Mouse (Mus musculus) cerebellum, postnatal 14 days (tissue): ENCODE measurements around the gene Def6.
A peak's percentile ranks its signal among the peaks of the same experiment; 100 is the strongest.

Source experiments
- DNase-seq, 2 experiments: peaks; one replicate each; pipeline ENCODE4 v3.0.0; 2021; ENCODE audit warnings: mixed read lengths in 2 of 2

Def6 gene

GRCm38 (mm10) chr17:28207591-28208313, at the start of gene Def6:
Def6 (plus strand) TSS chr17:28207778.
- DNase-seq, result peak; percentile 67 to 68

- DNase-seq, result no peak
Observed at GRCm38 (mm10) chr17:28160361-28160760, 47.2 kb upstream of the Def6 start.

- DNase-seq, result no peak
Observed at GRCm38 (mm10) chr17:28161310-28161881, 46.2 kb upstream of the Def6 start.

- DNase-seq, result peak; percentile 91 to 93
Observed at GRCm38 (mm10) chr17:28163666-28164065, 43.9 kb upstream of the Def6 start.

GRCm38 (mm10) chr17:28170460-28171305, 36.9 kb upstream of the Def6 start:
- no peak for DNase-seq

- DNase-seq, result no peak
Observed at GRCm38 (mm10) chr17:28172690-28173089, 34.9 kb upstream of the Def6 start.

- peak; percentile 96 to 97 for DNase-seq
Observed at GRCm38 (mm10) chr17:28176775-28177539, 30.6 kb upstream of the Def6 start, which contains the start of gene Zfp523. Zfp523 (plus strand) TSS chr17:28177129.

GRCm38 (mm10) chr17:28177540-28178046, 30.0 kb upstream of the Def6 start:
- no peak for DNase-seq

GRCm38 (mm10) chr17:28180331-28180730, 27.2 kb upstream of the Def6 start:
- no peak for DNase-seq

GRCm38 (mm10) chr17:28180783-28181544, 26.6 kb upstream of the Def6 start:
- no peak for DNase-seq

GRCm38 (mm10) chr17:28184971-28185638, 22.5 kb upstream of the Def6 start:
- peak; percentile 71 to 76 for DNase-seq

GRCm38 (mm10) chr17:28188313-28188712, 19.3 kb upstream of the Def6 start:
- no peak for DNase-seq

- no peak for DNase-seq
Observed at GRCm38 (mm10) chr17:28192754-28193153, 14.8 kb upstream of the Def6 start.

- no peak for DNase-seq
Observed at GRCm38 (mm10) chr17:28193559-28193958, 14.0 kb upstream of the Def6 start.

GRCm38 (mm10) chr17:28195033-28195432, 12.5 kb upstream of the Def6 start:
- DNase-seq, result no peak

- DNase-seq, result no peak
Observed at GRCm38 (mm10) chr17:28197646-28198045, 9.9 kb upstream of the Def6 start.

GRCm38 (mm10) chr17:28201982-28202381, 5.6 kb upstream of the Def6 start:
- DNase-seq, result no peak

- peak; percentile 72 to 80 for DNase-seq
Observed at GRCm38 (mm10) chr17:28204052-28204720, 3.4 kb upstream of the Def6 start.

- DNase-seq, result no peak
Observed at GRCm38 (mm10) chr17:28205443-28205842, 2.1 kb upstream of the Def6 start.

GRCm38 (mm10) chr17:28207092-28207491, 486 bp upstream of the Def6 start:
- DNase-seq, result no peak

- no peak for DNase-seq
Observed at GRCm38 (mm10) chr17:28208314-28208612, 685 bp downstream of the Def6 start.
